Mouse (Mus musculus): ENCODE measurements at regions not wholly inside any gene's neighbourhood (a gene's known extent, or its start where the extent isn't known, plus 50 kb on each side); places are given as distances from the start of the nearest gene placed in this dataset.
"Not testable (repeated sequence)": the region's sequence is repeated elsewhere in the genome, so short reads cannot be mapped to it uniquely, and the experiment has no call there.

- no peak for DNase-seq
These were observed 61.8 kb upstream of the Dync1i1 start for GRCm38 (mm10) chr6:5663433-5664175.

DNA sequence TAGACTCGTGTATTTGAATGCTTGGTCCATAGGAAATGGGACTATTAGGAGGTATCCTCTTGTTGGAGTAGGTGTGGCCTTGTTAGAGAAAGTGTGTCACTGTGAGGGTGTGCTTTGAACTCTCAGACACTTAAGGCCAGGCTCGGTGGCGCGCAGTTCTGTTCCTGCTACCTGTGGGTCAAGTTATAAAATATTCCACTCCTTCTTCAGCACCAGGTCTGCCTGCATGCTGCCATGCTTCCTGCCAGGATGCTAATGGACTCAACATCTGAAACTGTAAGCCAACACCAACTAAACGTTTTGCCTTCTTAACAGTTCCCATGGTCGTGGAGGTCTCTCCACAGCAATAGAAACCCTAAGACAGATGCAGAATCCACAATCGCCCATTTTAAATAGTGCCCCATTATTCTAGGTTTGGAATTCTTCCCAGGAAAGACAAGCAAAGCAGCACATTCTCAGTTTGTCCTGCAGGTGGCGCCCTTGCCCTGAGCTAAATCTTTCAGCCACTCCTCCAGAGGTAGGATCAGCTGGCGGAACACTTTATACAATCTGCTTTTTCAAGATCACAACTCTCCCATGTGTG, 80.2 kb upstream of the Dync1i1 start:
- peak; percentile 35 to 41 for DNase-seq

- DNase-seq, result no peak
These were observed 91.2 kb upstream of the Dync1i1 start for GRCm38 (mm10) chr6:5634222-5634621.

- DNase-seq, result peak; percentile 32 to 36
These were observed 92.3 kb upstream of the Dync1i1 start for GRCm38 (mm10) chr6:5633036-5633708.

- no peak for DNase-seq
These were observed 101.4 kb upstream of the Dync1i1 start for GRCm38 (mm10) chr6:5624085-5624484.

- DNase-seq, result no peak
These were observed 103.9 kb upstream of the Dync1i1 start for GRCm38 (mm10) chr6:5621582-5621981.

DNA sequence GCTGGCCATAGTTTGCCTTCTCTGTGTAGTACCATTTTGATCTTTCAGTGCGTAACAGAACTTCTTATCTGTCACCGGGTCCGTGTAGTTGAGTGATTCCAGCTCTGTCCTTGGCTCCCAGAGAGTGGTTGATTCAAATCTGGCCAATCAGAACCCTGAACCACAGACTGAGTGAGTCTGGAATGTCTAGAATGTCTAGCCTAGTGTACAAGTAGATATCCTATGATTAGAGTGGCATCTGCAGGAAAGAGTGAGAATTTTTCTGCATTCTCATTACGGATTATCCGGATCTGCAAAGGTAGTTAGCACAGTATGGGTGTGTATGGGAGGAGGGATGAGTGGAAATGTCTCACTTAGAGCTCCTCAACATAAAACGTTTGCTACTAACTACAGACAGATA, 97.9 kb upstream of the Pdk4 start:
- peak in 1 of 2 experiments; percentile 8 for DNase-seq

DNA sequence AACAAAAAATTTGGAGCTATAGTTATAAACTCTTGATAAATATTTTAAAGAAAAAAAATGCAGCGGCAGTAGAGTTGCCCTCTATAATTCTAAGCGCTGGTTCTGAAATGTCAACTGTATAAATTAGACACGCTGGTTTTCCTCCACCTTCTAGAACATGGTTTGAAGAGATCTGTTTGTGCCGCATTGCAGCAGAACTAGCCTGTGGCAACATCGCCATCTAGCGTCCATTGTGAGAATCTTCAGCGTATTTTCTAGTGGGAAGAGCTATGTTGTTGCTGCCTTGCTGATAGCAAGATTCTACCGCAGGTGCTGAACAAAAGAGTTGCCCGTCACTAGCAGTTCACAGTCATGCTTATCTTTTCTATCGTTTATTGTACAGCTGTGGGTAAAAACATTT, 93.5 kb upstream of the Pdk4 start:
- DNase-seq, result peak; percentile 61 to 72

- no peak for DNase-seq
These were observed 86.9 kb upstream of the Pdk4 start for GRCm38 (mm10) chr6:5582923-5583525.

DNA sequence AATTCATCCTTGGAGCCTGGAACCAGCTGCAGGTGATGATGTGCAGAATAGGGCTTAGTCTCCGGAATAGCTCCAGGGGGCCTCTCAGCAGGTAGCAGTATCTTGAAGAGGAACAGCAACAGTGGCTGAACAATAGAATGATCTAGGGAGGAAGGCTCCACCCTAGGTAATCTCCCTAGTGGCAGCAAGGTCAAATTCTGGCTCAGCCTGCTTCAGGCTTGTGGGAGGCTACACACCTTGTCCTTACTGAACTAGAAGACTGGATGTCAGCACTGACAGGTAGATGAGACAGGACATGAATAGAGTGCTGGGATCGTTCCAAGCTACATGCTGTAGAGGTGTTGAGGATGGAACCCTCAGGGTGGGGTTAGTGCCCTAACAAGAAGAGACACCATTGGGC, 80.8 kb upstream of the Pdk4 start:
- DNase-seq, result not testable (repeated sequence)

GRCm38 (mm10) chr6:5566582-5566981, 70.5 kb upstream of the Pdk4 start:
- no peak for DNase-seq

GRCm38 (mm10) chr6:5565049-5565448, 68.9 kb upstream of the Pdk4 start:
- no peak for DNase-seq

DNA sequence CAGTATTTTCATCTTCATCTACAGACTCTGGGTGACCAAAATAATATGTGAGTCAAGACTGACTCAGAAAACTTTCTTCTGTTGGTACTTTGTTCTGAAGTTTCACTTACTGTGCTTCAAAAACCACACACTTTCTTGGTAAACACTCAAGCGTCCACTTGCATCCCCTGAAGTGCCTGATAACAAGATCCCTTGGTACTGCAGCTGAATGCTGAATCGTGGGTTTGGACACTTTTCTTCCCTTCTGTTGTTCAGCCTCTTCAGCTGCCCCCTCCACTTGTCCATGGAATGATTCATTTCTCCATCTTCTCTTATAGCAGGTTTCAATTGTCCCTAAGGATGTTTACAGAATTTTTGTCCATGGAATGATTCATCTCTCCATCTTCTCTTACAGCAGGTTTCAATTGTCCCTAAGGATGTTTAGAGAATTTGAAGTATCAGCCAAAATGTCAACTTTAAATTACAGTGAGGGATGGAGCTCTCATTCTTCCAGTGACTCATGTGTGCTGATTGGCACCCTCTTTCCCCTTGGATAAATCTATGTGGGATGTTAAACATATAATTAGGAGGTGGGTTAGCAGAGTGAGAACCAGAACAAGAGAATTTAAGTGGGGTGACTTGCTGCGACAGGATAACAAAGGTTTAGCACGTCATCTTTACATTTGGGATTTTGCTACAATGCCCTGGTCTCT, 57.7 kb upstream of the Pdk4 start:
- peak; percentile 78 to 84 for DNase-seq

GRCm38 (mm10) chr6:5550067-5550466, 54.0 kb upstream of the Pdk4 start:
- no peak for DNase-seq
